Mouse (Mus musculus) ES-E14 (cell line): Measurements from ENCODE around the gene Cdpf1. TPM values are rescaled to one million over a fixed set of nuclear protein-coding genes. Genes with fewer than 3 reads are reported as not detected.

Source experiments
- DNase-seq: peaks from one replicate; pipeline ENCODE4 v3.0.0-alpha.2; 2013; ENCODE audit warnings: low read depth, low spot score
- H3K27ac ChIP-seq: 2 replicates; pipeline ENCODE4 v1.5.1; 2012; ENCODE audit warnings: low read depth, mild to moderate bottlenecking, low read length, moderate library complexity, mixed read lengths; ENCODE audit not compliant: poor library complexity, insufficient read depth, severe bottlenecking
- H3K36me3 ChIP-seq: 2 replicates; pipeline ENCODE4 v1.6.1; 2012; ENCODE audit warnings: mild to moderate bottlenecking, low read length, moderate library complexity, mixed read lengths; ENCODE audit not compliant: control insufficient read depth, poor library complexity, insufficient read depth, severe bottlenecking
- H3K4me1 ChIP-seq, 2 experiments: fragments of 150-350 bp in 1 of 2; sonication (generic) in 1 of 2; 2 replicates each; pipeline ENCODE4 v1.6.1; 2012; ENCODE audit warnings: low read length in 2 of 2, mild to moderate bottlenecking in 1 of 2, mixed read lengths in 1 of 2; ENCODE audit not compliant: control insufficient read depth in 2 of 2, insufficient read depth in 2 of 2, poor library complexity in 1 of 2
- H3K4me3 ChIP-seq, 2 experiments: fragments of 150-350 bp in 1 of 2; sonication (generic) in 1 of 2; 2 replicates each; pipeline ENCODE4 v1.5.1; 2012; ENCODE audit warnings: low read length in 2 of 2, low read depth in 1 of 2, mild to moderate bottlenecking in 1 of 2, mixed read lengths in 1 of 2; ENCODE audit not compliant: insufficient read depth in 1 of 2, poor library complexity in 1 of 2, severe bottlenecking in 1 of 2
- H3K9ac ChIP-seq: 2 replicates; pipeline ENCODE4 v1.6.1; 2012; ENCODE audit warnings: low read depth, mild to moderate bottlenecking, low read length, mixed read lengths; ENCODE audit not compliant: poor library complexity, insufficient read depth, severe bottlenecking
- H3K9me3 ChIP-seq: fragments of 150-350 bp; sonication (generic); 2 replicates; pipeline ENCODE4 v1.6.1; 2012; ENCODE audit warnings: low read depth, mild to moderate bottlenecking, low read length; ENCODE audit not compliant: control insufficient read depth, insufficient read depth
- CHD2 ChIP-seq: IDR thresholded peaks from 2 replicates; pipeline ENCODE4 v1.6.1; 2014; ENCODE audit warnings: mild to moderate bottlenecking, low read depth, low read length, inconsistent platforms
- HCFC1 ChIP-seq: IDR thresholded peaks from 2 replicates; pipeline ENCODE4 v1.6.1; 2012; ENCODE audit warnings: low read length, inconsistent platforms, borderline replicate concordance; ENCODE audit not compliant: insufficient read depth
- MAFK ChIP-seq: IDR thresholded peaks from 2 replicates; pipeline ENCODE4 v1.6.1; 2014; ENCODE audit warnings: mild to moderate bottlenecking, low read depth, low read length, inconsistent platforms; ENCODE audit not compliant: insufficient read depth
- ZC3H11A ChIP-seq: IDR thresholded peaks from 2 replicates; pipeline ENCODE4 v1.6.1; 2012; ENCODE audit warnings: low read depth, mild to moderate bottlenecking, inconsistent platforms, low read length, borderline replicate concordance
- ZNF384 ChIP-seq: IDR thresholded peaks from 2 replicates; pipeline ENCODE4 v1.6.1; 2012; ENCODE audit warnings: low read depth, low read length, inconsistent platforms
- in situ Hi-C, 2 experiments: fragments of 600-800 bp; cut with MboI; formaldehyde crosslinking; loops; one replicate each; pipeline ENCODE4 v1.15.1; 2025; ENCODE audit warnings: low sequenced_read_pairs in 2 of 2, inconsistent platforms in 1 of 2; ENCODE audit not compliant: unreplicated experiment in 2 of 2
- total RNA-seq: library from RNA; depleted of rRNA; stranded (reverse); fragments of 300-350 nt; gene quantifications from 2 replicates; pipeline ENCODE4 v1.2.3, GENCODE M21; 2012

Gene Cdpf1
- total RNA-seq, 1 experiment, result 22.6 TPM

GRCm38 (mm10) chr15:85776241-85776640, 35.3 kb downstream of the Cdpf1 start:
- DNase-seq, result no peak
- H3K4me3 ChIP-seq, result no peak overlapping the region
- no peaks in the 10 kb centered on the region for H3K9me3 ChIP-seq
- H3K36me3 ChIP-seq, result no peaks in the 10 kb centered on the region
- H3K27ac ChIP-seq, result no peak overlapping the region
- no peak overlapping the region for H3K9ac ChIP-seq
- TF ChIP-seq CHD2 (no peak), HCFC1 (no peak), MAFK (no peak), ZNF384 (no peak), ZC3H11A (no peak)
- in situ Hi-C loops, result no loop called here
- H3K4me1 ChIP-seq, result no peaks in the 10 kb centered on the region

GRCm38 (mm10) chr15:85775001-85775400, 36.5 kb downstream of the Cdpf1 start:
- no peaks in the 10 kb centered on the region for H3K9me3 ChIP-seq
- H3K4me3 ChIP-seq, result no peak overlapping the region
- in situ Hi-C loops, result no loop called here
- H3K36me3 ChIP-seq, result no peaks in the 10 kb centered on the region
- H3K4me1 ChIP-seq, result no peaks in the 10 kb centered on the region
- H3K27ac ChIP-seq, result no peak overlapping the region
- no peak for TF ChIP-seq MAFK
- no peak for TF ChIP-seq CHD2
- no peak for DNase-seq
- no peak overlapping the region for H3K9ac ChIP-seq

GRCm38 (mm10) chr15:85774419-85774818, 37.1 kb downstream of the Cdpf1 start:
- Histone ChIP-seq H3K4me1 (no peaks in the 10 kb centered on the region), H3K36me3 (no peaks in the 10 kb centered on the region), H3K9ac (no peak overlapping the region), H3K4me3 (no peak overlapping the region), H3K27ac (no peak overlapping the region), H3K9me3 (no peaks in the 10 kb centered on the region)
- TF ChIP-seq MAFK (no peak), CHD2 (no peak), ZNF384 (no peak), ZC3H11A (no peak), HCFC1 (no peak)
- DNase-seq, result no peak
- in situ Hi-C loops, result no loop called here

- TF ChIP-seq CHD2, result no peak
- no peak for TF ChIP-seq ZC3H11A
- no peak for TF ChIP-seq ZNF384
- TF ChIP-seq MAFK, result no peak
- no peak for TF ChIP-seq HCFC1
- no peak for DNase-seq
- H3K36me3 ChIP-seq, result no peaks in the 10 kb centered on the region
- H3K4me3 ChIP-seq, result no peak overlapping the region
- H3K9me3 ChIP-seq, result no peaks in the 10 kb centered on the region
- H3K9ac ChIP-seq, result no peak overlapping the region
- no peak overlapping the region for H3K27ac ChIP-seq
- no peaks in the 10 kb centered on the region for H3K4me1 ChIP-seq
- in situ Hi-C loops, result no loop called here
Measured at GRCm38 (mm10) chr15:85772146-85772740, 39.3 kb downstream of the Cdpf1 start.

- Histone ChIP-seq H3K4me1 (no peaks in the 10 kb centered on the region), H3K36me3 (no peaks in the 10 kb centered on the region), H3K4me3 (no peak overlapping the region), H3K27ac (no peak overlapping the region), H3K9ac (no peak overlapping the region), H3K9me3 (no peaks in the 10 kb centered on the region)
- DNase-seq, result no peak
- in situ Hi-C loops, result no loop called here
- no peak for TF ChIP-seq CHD2
- TF ChIP-seq HCFC1, result no peak
- no peak for TF ChIP-seq ZNF384
- TF ChIP-seq MAFK, result no peak
- no peak for TF ChIP-seq ZC3H11A
Measured at GRCm38 (mm10) chr15:85771306-85772121, 40.0 kb downstream of the Cdpf1 start.
